Mouse (Mus musculus): ENCODE measurements around the gene Mogs.

Gene Mogs

DNA sequence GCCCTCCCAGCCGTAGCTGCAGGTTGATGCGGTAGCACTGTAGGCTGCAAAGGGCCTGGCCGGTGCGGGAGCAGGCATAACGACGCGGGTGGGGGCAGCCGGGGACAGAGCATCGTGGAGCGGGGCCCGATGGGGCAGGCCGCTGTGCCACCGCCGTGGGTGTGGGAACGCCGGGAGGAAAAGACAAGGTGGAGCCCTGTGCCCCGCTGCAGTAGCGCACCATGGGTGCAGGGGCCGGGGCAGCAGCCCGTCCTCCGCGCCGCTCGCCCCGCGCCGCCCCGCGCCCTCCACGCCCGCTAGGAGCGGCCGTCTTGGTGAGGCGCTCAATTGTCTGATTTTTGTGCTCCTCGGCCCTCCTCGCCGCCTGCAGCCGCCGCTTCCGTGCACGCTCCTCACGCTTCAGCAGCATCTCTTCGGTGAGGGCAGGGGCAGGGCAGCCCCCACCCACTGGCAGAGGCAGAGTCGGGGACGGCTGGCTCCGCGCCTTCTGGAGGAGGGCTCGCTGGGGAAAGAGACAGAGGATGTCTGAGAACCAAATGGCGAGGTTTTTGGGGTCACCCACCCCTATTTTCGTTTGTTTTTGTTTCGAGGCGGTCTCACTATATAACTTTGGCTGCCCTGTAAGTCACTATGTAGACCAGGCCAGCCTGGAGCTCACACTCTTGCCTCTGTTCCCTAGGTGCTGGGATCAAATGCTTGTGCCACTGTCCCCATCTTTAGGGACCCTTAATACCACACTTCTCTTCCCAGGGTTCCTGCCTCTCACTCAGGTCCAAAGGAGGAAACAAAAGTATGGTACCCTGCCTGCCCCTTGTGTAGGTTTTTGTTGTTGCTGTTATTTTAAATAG, 6.8 kb downstream of the Mogs start:
- WGBS, result 2% methylated on average over 52 of the region's 52 CpGs

DNA sequence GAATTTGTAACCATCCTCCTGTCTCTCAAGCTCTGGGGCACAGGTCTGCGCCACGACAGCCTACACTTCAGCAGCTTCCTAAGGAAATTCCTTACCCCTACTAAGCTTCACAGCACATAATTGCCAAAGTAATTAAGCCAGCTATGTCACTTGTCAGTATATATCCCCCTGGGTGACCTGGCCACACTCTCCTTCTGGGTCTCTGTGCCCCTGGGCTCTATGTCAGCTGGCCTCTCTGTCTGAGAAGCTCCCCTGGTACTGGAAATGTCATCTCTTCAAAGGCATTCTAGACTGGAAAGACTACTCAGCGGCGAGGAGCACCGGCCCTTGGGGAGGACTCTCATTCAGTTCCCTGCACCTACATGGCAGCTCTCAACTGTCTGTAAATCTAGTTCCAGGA, 7.7 kb downstream of the Mogs start:
- WGBS, result 85% methylated on average over 5 of the region's 5 CpGs

DNA sequence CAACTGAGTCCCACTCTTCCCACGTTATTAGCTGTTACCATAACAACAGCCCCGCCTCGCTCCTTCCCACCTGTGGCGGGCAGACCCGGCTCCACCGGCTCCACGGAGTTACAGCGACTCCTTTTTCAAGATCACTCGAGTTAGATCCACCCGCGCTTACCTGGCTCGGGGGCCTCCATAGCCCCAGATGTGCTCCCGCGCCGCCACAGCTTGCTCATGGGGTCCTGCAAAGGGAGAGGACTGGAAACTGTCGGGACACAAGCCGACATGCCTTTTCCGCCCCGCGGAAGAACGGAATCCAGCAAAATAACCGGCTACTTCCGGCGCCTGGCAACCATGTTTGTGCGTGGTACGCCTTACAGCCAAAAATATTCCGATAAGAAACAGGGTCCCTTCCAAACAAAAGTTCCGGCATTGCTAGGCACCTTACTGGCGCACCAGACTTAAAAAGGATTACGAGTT, 9.6 kb downstream of the Mogs start:
- under 1% methylated on average over 30 of the region's 30 CpGs for WGBS

DNA sequence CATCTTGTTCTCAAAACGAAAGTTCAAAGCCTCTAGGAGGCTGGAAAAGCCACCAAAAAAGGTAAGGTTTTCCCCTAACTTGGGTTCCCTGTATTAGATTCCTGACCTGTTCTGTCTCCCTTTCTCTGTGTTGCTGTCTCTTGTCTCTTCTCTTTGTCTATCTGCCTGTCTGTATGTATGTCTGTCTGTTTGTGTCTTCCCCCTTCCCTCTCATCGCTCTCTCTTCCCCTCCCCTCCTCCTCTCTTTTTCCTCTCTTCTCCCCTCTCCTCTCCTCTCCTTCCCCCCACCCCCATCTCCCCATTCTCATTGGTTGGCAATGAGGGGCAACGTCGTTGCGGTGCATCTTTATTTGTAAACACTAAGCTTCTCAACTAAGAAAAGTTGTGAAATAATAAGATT, 10.0 kb downstream of the Mogs start, which contains the start of gene Ino80b:
TSS of gene Ino80b (minus strand) at position 101 of the 400 bp plus-strand sequence.
- WGBS, result 13% methylated on average over 5 of the region's 5 CpGs

DNA sequence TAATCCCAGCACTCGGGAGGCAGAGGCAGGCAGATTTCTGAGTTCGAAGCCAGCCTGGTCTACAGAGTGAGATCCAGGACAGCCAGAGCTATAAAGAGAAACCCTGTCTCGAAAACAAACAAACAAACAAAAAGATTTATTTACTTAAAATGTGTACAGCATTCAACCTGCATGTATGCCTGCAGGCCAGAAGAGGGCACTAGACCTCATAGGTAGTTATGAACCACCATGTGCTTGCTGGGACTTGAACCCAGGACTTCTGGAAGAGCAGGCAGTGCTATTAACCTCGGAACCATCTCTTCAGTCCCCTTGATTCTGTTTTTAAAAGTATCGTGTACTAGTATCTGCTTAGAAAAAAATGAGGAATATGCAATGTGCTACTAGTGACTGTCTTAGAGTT, 12.1 kb downstream of the Mogs start:
- WGBS, result 94% methylated on average over 5 of the region's 5 CpGs

DNA sequence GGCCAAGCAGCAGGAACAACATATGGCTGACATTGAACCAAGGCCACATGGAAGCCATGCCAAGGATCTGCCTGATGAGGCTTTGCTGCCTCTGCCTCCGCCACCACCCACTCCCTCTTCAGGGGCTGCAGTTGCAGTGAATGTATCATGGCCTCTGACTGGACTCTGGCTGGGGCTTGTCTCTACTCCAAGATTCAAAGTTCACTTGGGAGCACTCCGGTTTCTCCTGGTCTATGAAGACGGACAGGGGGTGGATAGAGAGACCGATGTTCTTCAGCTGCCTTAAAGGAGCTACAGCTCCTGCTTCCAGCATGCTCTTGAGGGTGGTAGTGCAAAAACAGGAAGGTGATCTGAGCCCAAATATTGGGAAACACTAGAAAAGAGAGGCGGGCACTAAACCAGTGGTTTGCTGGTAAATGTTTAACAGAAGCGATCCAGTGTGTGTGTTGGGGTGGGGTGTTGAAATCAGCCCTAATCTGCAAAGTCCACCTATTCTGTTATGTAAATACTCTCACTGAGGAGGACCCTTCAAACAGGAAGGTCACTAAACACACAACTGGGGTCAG, 16.3 kb downstream of the Mogs start:
- 70% methylated on average over 6 of the region's 6 CpGs for WGBS

DNA sequence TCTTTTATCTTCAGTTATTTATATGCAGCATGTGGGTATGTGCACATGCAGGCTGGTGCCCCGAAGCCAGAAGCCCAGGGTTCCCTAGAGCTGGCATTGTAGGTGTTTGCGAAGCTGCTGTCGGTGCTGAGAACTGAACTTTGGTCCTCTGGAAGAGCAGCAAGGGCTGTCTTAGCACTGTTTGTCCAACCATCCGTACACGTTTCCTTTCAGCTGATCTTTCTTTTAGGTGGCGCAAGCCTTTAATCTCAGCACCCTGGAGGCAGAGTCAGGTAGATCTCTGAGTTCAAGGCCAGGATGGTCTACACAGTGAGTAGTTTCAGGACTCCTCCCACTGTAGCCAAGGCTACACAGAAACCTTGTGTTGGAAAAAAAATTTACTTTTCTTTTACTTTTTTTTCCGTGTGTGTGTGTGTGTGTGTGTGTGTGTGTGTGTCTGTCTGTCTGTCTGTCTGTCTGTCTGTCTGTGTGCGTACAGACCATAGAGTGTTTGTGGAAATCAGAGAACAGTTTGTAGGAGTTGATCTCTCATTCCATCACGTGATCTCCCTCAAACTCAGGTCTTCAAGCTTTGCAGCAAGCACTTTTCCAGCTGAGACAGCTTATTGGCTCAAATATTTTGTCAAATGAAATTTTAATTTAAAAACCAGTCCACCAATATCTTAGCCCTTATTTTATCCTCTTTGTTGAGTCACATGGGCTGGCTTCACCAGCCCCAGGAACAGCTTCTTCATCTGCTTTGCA, 17.1 kb downstream of the Mogs start:
- 85% methylated on average over 9 of the region's 9 CpGs for WGBS

DNA sequence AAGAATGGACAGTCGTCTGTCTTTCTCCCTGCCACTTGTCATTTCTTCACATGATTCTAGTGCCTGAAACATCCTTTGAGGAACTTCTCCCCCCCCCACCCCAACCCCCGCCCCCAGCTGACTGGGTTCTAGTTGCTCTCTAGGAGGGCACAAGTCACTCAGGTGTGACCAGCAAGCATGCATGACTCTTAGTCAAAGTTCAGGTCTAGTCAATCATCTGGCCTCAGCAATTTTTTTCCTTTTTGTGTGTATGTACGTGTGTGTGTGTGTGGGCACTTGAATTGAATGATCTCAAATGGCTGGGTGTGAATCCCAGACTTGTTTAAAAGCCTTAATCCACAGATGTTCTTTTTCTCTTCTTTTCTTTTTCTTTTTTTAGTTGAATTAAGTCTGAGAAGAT, 18.9 kb downstream of the Mogs start:
- 56% methylated on average over 3 of the region's 3 CpGs for WGBS

DNA sequence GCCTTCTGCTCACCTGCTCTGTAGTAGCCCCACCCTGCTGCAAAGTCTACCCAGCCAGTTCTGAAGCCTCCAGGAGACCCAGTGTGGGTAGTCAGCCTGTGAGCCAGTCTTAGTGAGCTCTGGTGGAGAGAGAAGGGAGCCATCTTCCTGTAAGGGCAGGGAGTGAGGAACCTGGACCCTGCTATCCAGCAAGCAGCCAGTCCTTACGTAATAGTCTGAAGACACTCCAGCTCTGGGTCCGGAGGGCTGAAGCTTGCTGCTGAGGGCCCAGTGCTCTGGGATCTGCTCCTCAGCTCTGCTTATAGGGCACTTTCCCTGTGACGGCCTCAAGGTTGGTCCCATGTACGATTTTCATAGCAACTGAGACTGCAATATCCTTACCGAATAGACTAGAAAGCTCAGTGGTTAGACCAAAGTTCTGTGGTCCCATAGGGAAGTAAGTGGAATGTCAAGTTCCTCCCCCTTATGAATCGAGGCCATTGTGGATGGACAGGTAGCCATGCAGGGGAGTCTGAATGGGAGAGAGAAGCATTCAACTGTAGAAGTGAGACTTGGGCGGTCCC, 19.7 kb downstream of the Mogs start, which contains the start of gene Rtkn:
TSS of gene Rtkn (plus strand) at position 513 of the 563 bp plus-strand sequence.
- WGBS, result 72% methylated on average over 7 of the region's 7 CpGs

DNA sequence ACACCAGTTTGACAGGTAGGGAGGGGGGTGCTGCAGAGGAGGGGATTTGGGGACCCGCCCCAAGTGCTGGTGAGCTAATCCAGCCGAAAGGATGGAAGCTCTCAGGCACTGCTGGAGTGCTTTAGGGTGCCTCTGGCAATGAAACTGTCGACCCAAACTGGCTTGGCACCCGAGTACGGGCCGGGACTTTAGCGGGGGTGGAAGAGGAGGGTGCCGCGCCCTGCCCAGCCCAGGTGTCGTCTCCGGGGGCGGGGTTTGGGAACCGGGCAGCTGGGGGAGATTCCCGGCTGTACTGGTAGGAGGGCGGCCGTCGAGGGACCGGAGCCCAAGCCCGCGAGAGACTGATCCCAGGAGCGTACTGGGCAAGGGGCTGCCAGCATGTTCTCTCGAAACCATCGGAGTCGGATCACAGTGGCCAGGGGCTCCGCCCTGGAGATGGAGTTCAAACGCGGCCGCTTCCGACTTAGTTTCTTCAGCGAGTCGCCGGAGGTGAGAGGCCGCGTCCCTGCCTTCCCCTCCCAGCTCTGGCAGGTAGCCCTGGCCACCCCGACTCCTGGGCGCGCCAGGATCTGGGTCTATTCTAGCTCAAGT, 20.4 kb downstream of the Mogs start:
- 18% methylated on average over 37 of the region's 37 CpGs for WGBS

DNA sequence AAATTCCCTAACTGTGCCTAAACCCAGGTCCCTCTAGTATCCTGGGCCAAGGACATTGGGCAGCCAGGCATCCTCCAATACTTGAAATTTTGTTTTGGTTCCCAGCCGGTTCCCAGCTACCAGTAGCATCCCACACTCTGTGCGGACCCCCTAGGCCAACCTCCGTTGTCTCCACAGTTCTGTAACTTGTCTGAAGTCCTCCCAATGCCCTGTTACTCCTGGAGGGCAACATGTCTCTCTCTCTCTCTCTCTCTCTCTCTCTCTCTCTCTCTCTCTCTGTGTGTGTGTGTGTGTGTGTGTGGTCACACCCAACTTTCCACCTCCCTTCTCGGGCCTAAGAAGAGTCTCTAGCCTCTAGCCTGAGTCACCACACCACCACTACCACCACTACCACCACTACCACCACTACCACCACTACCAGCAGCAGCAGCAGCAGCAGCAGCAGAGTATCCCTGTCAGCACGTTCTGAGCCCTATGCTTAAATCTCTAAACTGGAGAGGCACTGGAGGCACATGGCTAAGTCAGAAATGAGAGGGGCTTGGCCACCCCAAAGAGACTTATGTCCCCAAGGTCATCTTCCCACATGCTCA, 21.1 kb downstream of the Mogs start:
- WGBS, result 44% methylated on average over 5 of the region's 5 CpGs

DNA sequence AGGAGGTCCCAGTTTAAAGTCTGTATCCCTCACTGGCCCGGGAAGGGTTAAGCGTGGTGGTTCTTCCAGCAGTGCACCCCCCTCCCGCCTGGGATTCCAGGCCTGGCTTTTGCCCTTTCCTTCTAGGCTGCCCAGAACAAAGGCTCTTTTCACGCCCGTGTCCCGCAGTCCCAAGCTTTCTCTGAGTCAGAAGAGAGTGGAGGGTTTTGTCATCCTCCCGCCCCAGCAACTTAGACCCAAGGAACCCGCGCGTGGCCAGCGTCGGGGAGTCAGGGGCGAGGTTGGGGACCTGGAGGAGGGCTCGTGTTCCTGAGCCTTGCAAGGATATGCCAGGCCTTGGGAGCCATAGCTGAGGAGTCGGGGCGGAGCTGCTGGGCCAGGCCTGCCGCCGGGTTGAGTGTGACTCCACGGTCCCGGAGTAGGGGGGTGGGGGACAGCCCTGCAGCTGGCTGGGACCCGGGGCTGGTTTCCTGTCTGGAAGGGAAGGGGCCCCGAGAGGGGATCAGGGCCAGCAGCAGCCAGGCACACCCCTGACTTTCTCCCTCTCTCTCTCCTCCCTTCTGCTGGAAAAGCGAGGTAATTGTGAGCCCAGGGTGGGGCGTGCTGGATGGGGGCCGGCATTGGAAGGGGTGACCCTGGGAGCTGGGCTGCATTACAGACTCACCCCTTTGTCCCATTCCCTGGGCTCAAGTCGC, 21.7 kb downstream of the Mogs start:
- 11% methylated on average over 24 of the region's 26 CpGs for WGBS

DNA sequence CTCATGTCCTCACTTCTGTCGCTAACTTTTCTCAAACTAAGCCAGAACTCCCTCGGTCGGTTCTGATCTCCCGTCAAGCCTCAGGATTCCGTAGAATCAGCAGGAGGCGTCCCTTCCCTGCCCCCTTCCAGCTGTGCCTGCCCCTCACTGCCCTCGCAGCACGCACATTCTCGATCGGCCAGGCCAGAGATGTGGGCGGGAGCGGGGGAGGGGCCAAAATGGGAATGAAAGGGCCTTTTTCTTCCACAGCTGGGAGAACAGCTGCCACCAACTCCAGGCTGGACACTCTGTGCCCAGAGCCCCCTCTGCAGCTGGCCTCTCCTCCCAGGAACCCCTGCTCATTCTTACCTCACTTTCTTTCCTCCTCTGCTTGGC, 22.3 kb downstream of the Mogs start:
- WGBS, result 3% methylated on average over 12 of the region's 12 CpGs

DNA sequence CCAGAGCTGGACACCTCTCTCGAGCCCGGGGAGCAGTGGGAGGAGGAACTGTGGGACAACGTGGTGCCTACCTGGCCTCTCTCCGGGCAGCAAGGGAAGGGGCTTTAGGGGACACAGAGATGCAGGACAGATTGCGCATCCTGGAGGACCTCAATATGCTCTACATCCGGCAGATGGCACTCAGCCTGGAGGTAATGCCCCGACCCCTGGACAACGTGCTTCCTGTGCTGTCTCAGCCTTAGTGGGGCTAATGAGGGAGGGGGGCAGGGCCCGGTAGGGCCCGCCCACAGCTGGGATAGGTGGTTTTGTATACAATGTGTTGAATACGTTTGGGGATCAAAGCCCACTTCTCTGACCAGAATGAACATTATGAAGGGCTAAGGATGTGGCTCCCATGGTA, 22.8 kb downstream of the Mogs start:
- WGBS, result 12% methylated on average over 11 of the region's 11 CpGs

DNA sequence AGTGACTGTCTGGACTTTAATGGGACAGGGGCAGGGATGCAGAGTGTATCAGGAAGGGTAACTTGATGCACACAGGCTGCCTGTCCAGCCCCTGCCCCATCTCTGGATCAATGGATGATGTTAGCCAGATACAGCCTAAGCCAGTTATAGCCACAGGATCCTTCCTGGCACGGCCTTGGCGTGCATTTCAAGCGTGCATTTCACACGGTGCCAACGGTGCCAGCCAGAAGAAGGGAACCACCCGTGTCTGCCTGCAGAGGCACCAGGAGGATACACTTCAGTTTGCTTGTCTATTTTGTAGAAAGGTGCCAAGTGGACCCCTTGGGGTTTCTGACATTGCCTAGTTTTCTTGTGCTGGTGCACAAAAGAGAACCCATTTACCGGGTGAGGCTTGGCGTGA, 24.7 kb downstream of the Mogs start:
- WGBS, result 78% methylated on average over 8 of the region's 8 CpGs

DNA sequence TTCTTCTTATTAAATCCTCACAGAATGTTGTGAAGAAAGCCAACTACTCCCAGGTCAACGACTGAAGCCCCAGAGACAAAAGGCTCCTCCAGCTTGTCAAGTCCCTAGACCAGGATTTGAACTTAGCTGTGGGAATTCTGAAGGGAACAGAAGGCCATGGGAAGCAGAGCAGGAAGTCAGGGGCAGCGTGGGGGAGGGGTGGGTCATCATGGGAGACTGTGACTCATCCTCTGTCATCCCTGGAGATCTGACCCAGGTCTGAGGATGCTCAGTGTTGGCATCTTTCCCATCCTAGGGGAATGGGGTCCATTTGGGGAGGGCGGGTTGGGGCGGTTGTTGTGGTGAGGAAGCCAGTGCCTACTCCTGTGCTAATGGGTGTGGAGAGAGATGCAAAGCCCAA, 26.3 kb downstream of the Mogs start:
- WGBS, result 35% methylated on average over 4 of the region's 4 CpGs

DNA sequence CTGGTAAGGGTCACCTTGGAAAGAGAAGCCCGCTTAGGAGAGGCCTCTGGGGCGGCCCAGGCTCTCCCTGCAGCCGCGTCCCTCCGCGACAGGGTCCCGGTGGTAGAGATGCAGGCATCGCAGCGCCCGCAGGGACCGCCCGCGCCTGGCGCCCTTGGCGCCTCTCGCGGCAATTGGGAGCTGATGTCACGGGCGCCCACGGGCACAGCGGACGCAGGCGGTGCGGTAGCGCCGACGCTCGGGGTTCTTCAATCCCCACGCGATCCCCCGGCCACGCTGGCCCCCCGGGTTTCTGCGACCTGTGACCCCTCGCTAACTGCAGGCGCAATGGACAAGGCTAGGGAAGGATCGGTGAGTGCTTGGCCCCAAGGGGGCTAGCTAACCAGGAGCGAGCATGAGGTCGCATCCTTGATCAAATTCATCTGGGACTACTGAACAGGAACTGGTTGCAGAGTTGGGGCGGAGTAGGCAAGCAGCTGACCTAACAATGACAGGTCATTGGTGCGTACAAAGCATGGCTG, 27.0 kb downstream of the Mogs start:
- 4% methylated on average over 41 of the region's 41 CpGs for WGBS

DNA sequence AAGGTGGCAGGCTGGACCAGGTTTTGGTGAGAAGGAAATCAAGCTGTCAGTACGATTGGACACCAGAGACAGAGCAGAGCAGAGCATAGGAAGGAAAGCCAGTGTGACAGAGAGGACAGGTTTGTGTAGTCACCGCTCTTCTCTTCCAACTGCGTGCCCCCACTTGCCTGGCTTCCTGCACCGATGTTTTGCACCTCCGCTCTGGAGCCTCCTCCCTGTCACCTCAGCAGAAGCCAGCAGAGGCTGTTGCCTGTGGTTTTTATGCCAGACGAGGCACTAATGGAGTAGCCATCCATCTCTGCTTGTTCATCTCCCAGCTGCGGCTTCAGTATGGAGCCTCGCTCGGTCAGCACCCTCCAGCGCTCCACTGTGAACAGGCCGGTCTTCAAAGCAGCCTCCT, 27.6 kb downstream of the Mogs start:
- WGBS, result 41% methylated on average over 11 of the region's 11 CpGs

DNA sequence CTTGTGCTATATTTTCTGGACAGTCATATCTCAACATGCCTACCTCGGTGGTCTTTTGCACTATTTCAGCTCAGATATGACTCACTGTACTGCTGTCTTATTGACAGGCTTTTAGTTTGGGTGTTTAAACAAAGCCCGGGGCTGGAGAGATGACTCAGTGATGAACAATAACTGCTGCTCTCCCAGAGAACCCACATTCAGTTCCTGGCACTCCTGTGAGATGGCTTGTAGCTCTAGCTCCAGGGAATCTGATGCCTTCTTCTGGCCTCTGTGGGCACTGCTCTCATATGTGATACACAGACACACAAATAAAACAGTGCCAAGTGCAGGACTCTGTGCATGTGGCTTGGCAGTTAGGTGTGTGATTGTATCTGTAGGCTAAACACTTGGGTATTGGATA, 29.9 kb downstream of the Mogs start:
- 26% methylated on average over 2 of the region's 2 CpGs for WGBS

DNA sequence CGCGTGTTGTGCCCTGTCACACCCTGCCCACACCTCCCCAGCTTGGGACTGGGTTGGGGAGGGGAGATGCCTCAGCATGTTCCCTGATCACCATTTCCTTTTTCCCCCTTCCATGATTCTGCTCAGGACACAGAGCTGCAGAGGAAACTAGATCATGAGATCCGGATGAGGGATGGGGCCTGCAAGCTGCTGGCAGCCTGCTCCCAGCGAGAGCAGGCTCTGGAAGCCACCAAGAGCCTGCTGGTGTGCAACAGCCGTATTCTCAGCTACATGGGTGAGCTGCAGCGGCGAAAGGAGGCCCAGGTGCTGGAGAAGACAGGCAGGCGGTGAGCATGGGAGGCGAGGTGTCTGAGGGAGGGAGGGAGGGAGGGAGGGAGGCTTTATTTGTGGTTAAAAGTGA, 30.5 kb downstream of the Mogs start:
- WGBS, result 48% methylated on average over 9 of the region's 9 CpGs

DNA sequence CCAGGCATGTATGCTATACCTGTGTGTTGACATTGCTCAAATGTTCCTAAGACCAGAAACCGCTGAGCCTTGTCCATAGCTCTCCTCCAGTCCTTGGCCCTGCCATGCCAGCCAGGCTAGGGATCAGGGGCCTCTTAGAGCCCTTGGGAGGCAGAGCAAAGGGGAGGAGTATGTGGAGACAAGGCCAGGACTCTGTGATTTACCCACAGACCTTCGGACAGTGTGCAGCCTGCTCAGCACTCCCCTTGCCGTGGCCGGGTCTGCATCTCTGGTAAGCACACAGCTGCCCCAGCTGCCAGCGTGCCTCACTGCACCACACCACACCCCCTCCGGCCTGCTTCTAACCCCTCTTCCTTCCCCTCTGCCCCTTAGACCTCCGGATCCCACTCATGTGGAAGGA, 32.0 kb downstream of the Mogs start:
- WGBS, result 74% methylated on average over 7 of the region's 7 CpGs

All from cerebral cortex, adult 2 months (tissue).